Mouse (Mus musculus) embryo, embryonic 10 days (tissue): ENCODE results near the gene Hacl1.

ENCODE experiments used
- DNase-seq: peaks from one replicate; pipeline ENCODE4 v3.0.0-alpha.2; 2015; ENCODE audit warnings: low spot score

Hacl1 gene

DNA sequence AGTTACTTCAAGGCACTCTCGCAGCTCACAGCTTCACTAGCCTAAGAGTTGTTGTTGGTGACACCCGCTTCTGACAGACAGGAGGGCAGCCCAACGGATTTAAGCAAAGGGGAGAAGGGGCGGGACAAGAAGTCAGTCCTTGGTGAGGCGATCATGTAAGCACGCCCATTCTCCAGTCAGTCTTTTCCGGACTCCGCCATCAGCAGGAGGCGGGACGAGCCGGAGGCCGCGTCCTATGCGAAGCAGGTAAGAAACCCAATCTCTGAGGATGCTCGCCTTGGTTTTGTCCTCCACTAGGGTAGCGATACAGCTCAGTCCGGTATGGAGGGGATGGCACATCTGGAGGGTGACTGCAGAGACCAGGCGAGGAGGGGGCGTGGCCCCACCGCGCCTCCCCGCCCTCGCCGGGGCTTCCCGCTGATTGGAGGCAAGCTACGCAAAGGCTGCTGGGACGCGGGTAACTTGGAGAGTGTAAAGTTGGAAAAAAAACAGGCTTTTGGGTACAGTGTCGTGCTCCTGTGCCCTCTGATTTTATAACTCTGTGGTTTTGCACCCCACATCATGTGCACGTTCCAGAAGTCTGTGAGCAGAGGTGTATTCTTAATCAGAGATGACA lies at the start of gene Hacl1, which contains the start of gene Btd:
TSS of gene Hacl1 (minus strand) at position 397 of the 616 bp plus-strand sequence.
TSS of gene Btd (plus strand) at position 139 of the 616 bp plus-strand sequence.
- peak; percentile 94 for DNase-seq

GRCm38 (mm10) chr14:31686231-31686630 lies 45.1 kb upstream of the Hacl1 start:
- DNase-seq = no peak

GRCm38 (mm10) chr14:31685680-31686079 lies 44.6 kb upstream of the Hacl1 start:
- no peak for DNase-seq

DNA sequence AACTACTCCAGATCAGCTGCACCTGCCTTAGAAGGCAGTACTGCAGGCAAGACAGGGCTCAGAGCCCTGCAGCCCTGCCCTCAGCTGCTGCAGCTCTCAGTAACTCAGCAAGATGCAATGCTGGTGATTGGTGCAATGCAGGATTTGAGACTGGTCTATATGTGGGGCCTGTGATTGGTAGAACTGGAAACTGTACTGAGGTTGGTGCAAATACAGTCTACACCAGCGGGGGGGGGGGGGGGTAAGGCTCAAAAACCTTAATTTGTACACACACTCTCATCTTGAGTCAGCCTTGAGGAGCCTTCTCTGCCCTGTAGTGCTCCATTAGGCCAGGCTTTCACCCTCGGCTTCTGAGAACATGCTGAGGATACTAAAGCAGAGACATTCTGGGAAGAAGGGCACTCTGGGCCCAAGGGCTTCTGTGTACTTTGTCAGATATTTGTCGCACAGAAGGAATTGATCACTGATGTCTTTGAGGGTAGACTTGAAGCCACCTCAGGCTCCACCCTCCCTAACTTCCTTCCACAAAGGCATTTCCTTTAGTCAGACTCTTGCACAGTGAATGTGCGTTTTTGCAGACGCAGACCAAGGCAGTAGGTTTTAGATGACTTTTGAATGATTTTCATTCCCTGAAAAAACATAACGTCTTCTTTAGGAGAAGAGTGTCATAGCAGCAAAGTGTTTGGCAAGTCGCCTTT lies 43.4 kb upstream of the Hacl1 start:
- DNase-seq = no peak

DNA sequence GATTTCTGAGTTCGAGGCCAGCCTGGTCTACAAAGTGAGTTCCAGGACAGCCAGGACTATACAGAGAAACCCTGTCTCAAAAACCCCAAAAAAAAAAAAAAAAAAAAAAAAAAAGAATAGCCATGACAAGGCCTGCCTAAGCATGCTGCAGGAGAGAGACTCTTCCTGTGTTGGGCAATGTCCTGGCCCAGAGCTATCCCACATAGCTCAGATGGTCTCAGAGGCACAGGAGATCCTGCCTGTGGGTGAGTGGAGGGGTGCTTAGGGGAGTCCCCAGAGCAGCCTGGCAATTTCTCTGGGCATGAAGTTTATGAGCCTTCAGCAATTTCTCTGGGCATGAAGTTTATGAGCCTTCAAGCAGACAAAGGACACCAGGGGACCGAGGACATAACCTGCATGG lies 42.5 kb upstream of the Hacl1 start:
- DNase-seq = no peak

DNA sequence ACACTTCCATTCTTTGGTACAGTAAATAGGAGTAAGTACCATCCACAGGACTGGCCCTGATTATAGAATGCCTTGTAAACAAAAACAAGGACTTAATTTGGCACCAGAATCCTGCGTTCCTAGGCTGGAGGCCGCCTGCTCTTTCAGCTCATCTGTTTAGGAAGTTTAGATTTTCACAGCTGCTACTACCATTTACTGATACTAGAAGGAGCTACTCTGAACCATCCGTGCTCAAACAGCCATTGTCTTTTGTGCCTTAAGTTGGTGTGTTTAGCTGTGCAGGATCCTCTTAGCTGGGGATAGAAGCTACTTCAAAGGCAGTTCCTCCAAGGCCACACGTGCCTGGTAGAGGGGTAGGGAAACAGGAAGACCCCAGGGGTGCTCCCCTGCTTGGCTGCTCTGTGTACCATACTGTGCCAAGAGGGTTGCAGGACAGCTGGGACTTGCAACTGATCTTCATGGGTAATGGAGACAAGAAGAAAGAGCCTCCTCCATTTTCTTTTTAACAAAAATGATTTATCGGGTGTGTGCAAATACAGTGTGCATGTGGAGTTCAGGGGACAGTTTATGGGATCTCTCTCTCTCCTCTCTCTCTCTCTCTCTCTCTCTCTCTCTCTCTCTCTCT lies 41.0 kb upstream of the Hacl1 start:
- DNase-seq = no peak

- no peak for DNase-seq
These were observed 40.2 kb upstream of the Hacl1 start for GRCm38 (mm10) chr14:31681291-31681690.

DNA sequence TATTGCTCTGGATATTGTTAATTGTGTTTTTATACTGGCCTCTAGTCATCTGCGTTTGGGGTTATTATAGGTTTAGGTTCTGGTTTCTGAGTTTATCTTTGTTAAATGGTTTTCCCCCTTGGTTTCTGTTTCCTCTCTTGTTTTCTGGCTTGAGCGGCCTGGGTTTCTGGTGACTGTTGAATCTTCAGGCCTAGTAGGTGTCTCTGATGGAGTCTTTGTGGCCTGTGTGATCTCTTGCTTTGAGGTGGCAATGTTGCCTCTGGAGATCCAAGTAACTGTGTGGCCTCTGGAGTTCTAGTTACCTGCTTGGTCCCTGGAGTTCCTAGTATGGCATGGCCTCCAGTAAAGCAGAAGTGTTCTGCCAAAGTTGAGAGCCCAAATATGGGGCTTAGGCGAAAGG lies 39.6 kb upstream of the Hacl1 start:
- DNase-seq = no peak

GRCm38 (mm10) chr14:31671635-31672320 lies 30.7 kb upstream of the Hacl1 start:
- DNase-seq = no peak

- peak; percentile 60 for DNase-seq
These were observed 28.8 kb upstream of the Hacl1 start for GRCm38 (mm10) chr14:31669642-31670490.

- no peak for DNase-seq
These were observed 28.1 kb upstream of the Hacl1 start for GRCm38 (mm10) chr14:31669161-31669611.

DNA sequence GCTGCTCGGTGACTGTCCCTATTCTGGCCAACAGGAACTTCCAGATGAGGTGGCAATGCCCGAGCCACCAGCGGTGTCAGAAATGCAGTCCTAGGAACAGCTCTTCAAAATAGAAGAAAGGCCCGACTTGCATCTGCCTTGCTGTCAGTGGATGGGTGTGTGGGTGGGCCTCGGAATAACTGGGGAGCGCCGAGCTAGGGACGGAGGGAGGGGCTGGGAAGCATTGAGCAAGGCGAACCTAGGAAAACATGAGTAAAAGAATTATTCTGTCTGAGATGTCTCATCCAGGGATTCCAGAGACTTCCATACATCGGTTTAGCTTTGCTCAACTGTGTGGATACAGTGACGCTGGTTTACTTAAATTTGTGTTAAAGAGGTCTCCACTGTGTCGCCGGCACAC lies 27.2 kb upstream of the Hacl1 start:
- DNase-seq = no peak

- no peak for DNase-seq
These were observed 26.7 kb upstream of the Hacl1 start for GRCm38 (mm10) chr14:31667741-31668140.

DNA sequence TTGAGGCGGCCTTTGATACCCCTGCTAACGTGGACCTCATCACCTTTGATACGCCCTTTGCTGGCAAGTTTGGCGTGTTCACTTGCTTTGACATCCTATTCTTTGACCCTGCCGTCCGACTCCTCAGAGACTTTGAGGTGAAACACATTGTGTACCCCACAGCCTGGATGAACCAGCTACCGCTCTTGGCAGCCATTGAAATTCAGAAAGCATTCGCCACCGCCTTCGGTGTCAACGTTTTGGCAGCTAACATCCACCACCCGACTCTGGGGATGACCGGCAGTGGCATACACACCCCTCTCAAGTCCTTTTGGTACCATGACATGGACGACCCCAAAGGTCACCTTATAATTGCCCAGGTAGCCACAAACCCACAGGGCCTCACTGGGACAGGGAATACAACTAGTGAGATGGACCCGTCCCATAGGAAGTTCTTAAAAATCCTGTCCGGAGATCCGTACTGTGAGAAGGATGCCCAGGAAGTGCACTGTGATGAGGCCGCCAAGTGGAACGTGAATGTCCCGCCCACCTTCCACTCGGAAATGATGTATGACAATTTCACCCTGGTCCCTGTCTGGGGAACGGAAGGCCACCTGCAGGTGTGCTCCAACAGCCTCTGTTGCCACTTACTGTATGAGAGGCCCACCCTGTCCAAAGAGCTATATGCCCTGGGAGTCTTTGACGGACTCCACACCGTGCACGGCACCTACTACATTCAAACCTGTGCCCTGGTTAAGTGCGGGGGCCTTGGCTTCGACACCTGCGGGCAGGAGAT lies 26.0 kb upstream of the Hacl1 start:
- DNase-seq = no peak

GRCm38 (mm10) chr14:31665566-31665940 lies 24.5 kb upstream of the Hacl1 start:
- no peak for DNase-seq

DNA sequence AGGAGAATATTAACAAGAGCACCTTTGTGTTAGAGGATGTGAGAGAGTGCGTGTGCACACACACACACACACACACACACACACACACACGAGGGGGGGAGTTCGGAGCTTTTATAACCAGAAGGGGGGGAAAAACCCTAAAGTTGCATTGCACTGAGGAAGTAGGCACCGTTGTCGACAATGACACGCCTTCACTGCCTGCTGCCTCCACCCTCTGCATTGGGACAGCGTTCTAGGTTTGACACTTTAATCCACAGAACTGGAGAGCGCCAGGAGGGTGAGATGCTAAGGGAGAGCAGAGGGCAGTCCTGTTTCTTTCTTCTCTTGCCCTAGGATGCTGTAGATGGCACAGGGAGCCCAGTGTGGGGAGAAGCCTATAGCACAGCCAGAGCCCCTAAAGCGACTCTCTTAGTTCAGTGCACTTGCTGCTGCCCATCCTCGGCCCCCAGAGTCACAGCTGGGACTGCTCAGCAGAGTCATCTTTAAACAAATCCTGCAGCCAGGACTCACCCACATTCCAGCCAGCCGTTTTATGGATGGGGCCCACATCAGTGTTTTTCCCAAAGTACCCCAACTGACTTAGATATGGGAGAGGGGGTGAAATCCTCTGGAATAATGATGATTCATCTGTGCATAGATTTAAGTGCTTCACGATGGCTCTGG lies 23.9 kb upstream of the Hacl1 start:
- no peak for DNase-seq

- no peak for DNase-seq
These were observed 23.2 kb upstream of the Hacl1 start for GRCm38 (mm10) chr14:31664100-31664902.

- no peak for DNase-seq
These were observed 22.5 kb upstream of the Hacl1 start for GRCm38 (mm10) chr14:31663376-31664099.
